ENCODE assay signal across 10 mouse cellular contexts in genomic region chr1:171035611-171036010, GRCm38 (mm10). TPM values are rescaled to one million over a fixed set of nuclear protein-coding genes. Genes with fewer than 3 reads are reported as not detected.
DNase-seq lines count a peak whose midpoint lies in the region; ATAC-seq and TF ChIP-seq lines count a peak whose summit lies in the region.
"Had no signal": no experiment of that assay in that cellular context is flagged by ENCODE, and none has a peak within 500 bp of the region (broad histone marks: within the 10 kb centered on the region; RNA-seq: fewer than 3 reads in every experiment).

No protein-coding gene starts in this region.

- no peak for TF ChIP-seq CTCF in lung, embryonic 14.5 days (IDR thresholded peaks at IDR 0.05; ENCODE audit: low read depth)
- no peak for TF ChIP-seq CTCF in lung, adult 2 months (IDR thresholded peaks at IDR 0.05; ENCODE audit: insufficient read depth, low read length)
- TF ChIP-seq CTCF in forebrain, postnatal 0 days (IDR thresholded peaks at IDR 0.05; ENCODE audit: low read depth) = no peak

- ATAC-seq in CD4-positive, CD25-positive, alpha-beta regulatory T cell, adult 4 months = no peak
- ATAC-seq in lung, embryonic 14.5 days (ENCODE audit: insufficient read depth) = no peak
- ATAC-seq in forebrain, postnatal 0 days = no peak
- ATAC-seq in midbrain, embryonic 15.5 days (replicated peaks) = no peak

- H3K4me3 ChIP-seq in lung, embryonic 14.5 days (ENCODE audit: low read depth, low read length) = peak overlapping the region; percentile 59; the same call in 1 of the 2 replicates
- H3K4me3 ChIP-seq in lung, adult 2 months (replicated peaks; ENCODE audit: extremely low read depth, low read depth, low read length) = no peak overlapping the region
- 0 out of 2 replicates have a peak overlapping the region, but pooled peaks have one; percentile 9 for H3K4me3 ChIP-seq in forebrain, postnatal 0 days (ENCODE audit: low read depth, low read length)
- H3K4me3 ChIP-seq in midbrain, embryonic 15.5 days = 0 out of 2 replicates have a peak overlapping the region, but pooled peaks have one; percentile 3

- no peak for TF ChIP-seq POLR2A in lung, adult 2 months (IDR thresholded peaks at IDR 0.05; ENCODE audit: borderline replicate concordance, extremely low read depth, low read depth, low read length)

- H3K9me3 ChIP-seq in lung, embryonic 14.5 days (ENCODE audit: low read depth, low read length) = no peaks in the 10 kb centered on the region; the same call in 1 of the 2 replicates
- H3K9me3 ChIP-seq in forebrain, postnatal 0 days (ENCODE audit: low read length) = no peaks in the 10 kb centered on the region
- H3K9me3 ChIP-seq in midbrain, embryonic 15.5 days = no peaks in the 10 kb centered on the region
- H3K9me3 ChIP-seq: heart, embryonic 10.5 days had no signal

- no peaks in the 10 kb centered on the region for H3K36me3 ChIP-seq in lung, embryonic 14.5 days (ENCODE audit: insufficient read depth)
- H3K36me3 ChIP-seq in forebrain, postnatal 0 days (ENCODE audit: insufficient read depth) = no peaks in the 10 kb centered on the region
- no peaks in the 10 kb centered on the region for H3K36me3 ChIP-seq in midbrain, embryonic 15.5 days (replicated peaks)
- H3K36me3 ChIP-seq: heart, embryonic 10.5 days had no signal

- DNase-seq in CD4-positive, CD25-positive, alpha-beta regulatory T cell, adult 2 months (ENCODE audit: low read depth, low spot score) = peak; percentile 36
- DNase-seq in lung, embryonic 14.5 days = no peak
- no peak for DNase-seq in lung, adult 2 months
- DNase-seq in forebrain, postnatal 0 days = no peak
- no peak for DNase-seq in adrenal gland, postnatal 25 days
- no peak for DNase-seq in yolk sac, embryonic 10.5 days (ENCODE audit: low spot score)

- H3K4me2 ChIP-seq in lung, embryonic 14.5 days = peak overlapping the region; percentile 94
- peak overlapping the region; percentile 67 for H3K4me2 ChIP-seq in forebrain, postnatal 0 days (ENCODE audit: low read depth)
- H3K4me2 ChIP-seq in midbrain, embryonic 15.5 days = peak overlapping the region; percentile 78

- H3K9ac ChIP-seq in lung, embryonic 14.5 days = no peak overlapping the region
- H3K9ac ChIP-seq in forebrain, postnatal 0 days = no peak overlapping the region
- H3K9ac ChIP-seq in midbrain, embryonic 15.5 days = no peak overlapping the region

- no peak overlapping the region for H3K27ac ChIP-seq in lung, embryonic 14.5 days (ENCODE audit: low read depth)
- no peak overlapping the region for H3K27ac ChIP-seq in forebrain, postnatal 0 days (ENCODE audit: low read depth, low read length)
- no peak overlapping the region for H3K27ac ChIP-seq in midbrain, embryonic 15.5 days
- H3K27ac ChIP-seq: heart, embryonic 10.5 days; macrophage had no signal

- no peaks in the 10 kb centered on the region for H3K4me1 ChIP-seq in lung, embryonic 14.5 days (ENCODE audit: insufficient read depth)
- H3K4me1 ChIP-seq in lung, adult 2 months (ENCODE audit: control insufficient read depth, insufficient read depth, low read length) = peaks cover 6% of the 10 kb centered on the region
- H3K4me1 ChIP-seq in forebrain, postnatal 0 days (ENCODE audit: insufficient read depth) = no peaks in the 10 kb centered on the region
- peaks cover 18% of the 10 kb centered on the region for H3K4me1 ChIP-seq in midbrain, embryonic 15.5 days

- H3K27me3 ChIP-seq in lung, embryonic 14.5 days (ENCODE audit: insufficient read depth, low read length) = no peaks in the 10 kb centered on the region; the same call in none of the 2 replicates
- no peaks in the 10 kb centered on the region for H3K27me3 ChIP-seq in forebrain, postnatal 0 days (ENCODE audit: insufficient read depth, low read length)
- H3K27me3 ChIP-seq in midbrain, embryonic 15.5 days (replicated peaks) = peaks cover 9% of the 10 kb centered on the region; the same call in 1 of the 2 replicates

- WGBS in lung, embryonic 14.5 days = 48% methylated on average over 11 of the region's 11 CpGs
- WGBS in lung, adult 2 months = 56% methylated on average over 11 of the region's 11 CpGs
- 45% methylated on average over 11 of the region's 11 CpGs for WGBS in forebrain, postnatal 0 days
- 50% methylated on average over 11 of the region's 11 CpGs for WGBS in midbrain, embryonic 15.5 days

RNA-seq across cellular contexts. Expression of gene Fcgr4, which starts 16.9 kb away (rescaled TPM):
- under 1 TPM in 1 of 2 experiments, not detected in 1; 0.26 TPM for polyA plus RNA-seq in CD4-positive, CD25-positive, alpha-beta regulatory T cell, adult 4 months (2017; shearing (Covaris generic))
- polyA plus RNA-seq in lung, embryonic 14.5 days (2014; fragmentation: Nextera tagmentation; extraction: Ambion mirVana) = 0.35 and 0.47 TPM in 2 replicates
- 6.8 and 7.9 TPM in 2 replicates for polyA plus RNA-seq in lung, adult 2 months (2012; rRNA removed)
- total RNA-seq in forebrain, postnatal 0 days (2014; rRNA removed) = 0.76 TPM in 1 of 2 replicates, not detected in the other
- polyA plus RNA-seq in forebrain, postnatal 0 days (2015; fragmentation: Nextera tagmentation; extraction: Ambion mirVana) = 0.44 and 0.67 TPM in 2 replicates
- 0.53 and 0.54 TPM in 2 replicates for polyA plus RNA-seq in midbrain, embryonic 15.5 days (2015; fragmentation: Nextera tagmentation; extraction: Ambion mirVana)
- 0.76 and 1.6 TPM in 2 replicates for total RNA-seq in adrenal gland, postnatal 25 days (2021)

RNA-seq across cellular contexts. Expression of gene Fcgr3, which starts 29.1 kb away (rescaled TPM):
- polyA plus RNA-seq in CD4-positive, CD25-positive, alpha-beta regulatory T cell, adult 4 months (2017; shearing (Covaris generic)) = not detected
- polyA plus RNA-seq in lung, embryonic 14.5 days (2014; fragmentation: Nextera tagmentation; extraction: Ambion mirVana) = 10.8 and 14.3 TPM in 2 replicates
- polyA plus RNA-seq in lung, adult 2 months (2012; rRNA removed) = 19.5 and 23.3 TPM in 2 replicates
- total RNA-seq in forebrain, postnatal 0 days (2014; rRNA removed) = 13.5 and 14.9 TPM in 2 replicates
- polyA plus RNA-seq in forebrain, postnatal 0 days (2015; fragmentation: Nextera tagmentation; extraction: Ambion mirVana) = 13.9 and 14.6 TPM in 2 replicates
- 10.7 and 11.7 TPM in 2 replicates for polyA plus RNA-seq in midbrain, embryonic 15.5 days (2015; fragmentation: Nextera tagmentation; extraction: Ambion mirVana)
- 5.5 and 7.4 TPM in 2 replicates for total RNA-seq in adrenal gland, postnatal 25 days (2021)

RNA-seq across cellular contexts. Expression of gene Fcgr2b, which starts 59.3 kb away (rescaled TPM):
- polyA plus RNA-seq in CD4-positive, CD25-positive, alpha-beta regulatory T cell, adult 4 months (2017; shearing (Covaris generic)) = 1 to 10 TPM in 1 of 2 experiments, not detected in 1; 1.1 TPM
- polyA plus RNA-seq in lung, embryonic 14.5 days (2014; fragmentation: Nextera tagmentation; extraction: Ambion mirVana) = 2.3 and 2.4 TPM in 2 replicates
- 16.3 and 16.4 TPM in 2 replicates for polyA plus RNA-seq in lung, adult 2 months (2012; rRNA removed)
- 2.2 and 2.3 TPM in 2 replicates for total RNA-seq in forebrain, postnatal 0 days (2014; rRNA removed)
- polyA plus RNA-seq in forebrain, postnatal 0 days (2015; fragmentation: Nextera tagmentation; extraction: Ambion mirVana) = 3.8 and 3.9 TPM in 2 replicates
- polyA plus RNA-seq in midbrain, embryonic 15.5 days (2015; fragmentation: Nextera tagmentation; extraction: Ambion mirVana) = 1.8 and 1.9 TPM in 2 replicates
- total RNA-seq in adrenal gland, postnatal 25 days (2021) = 1.5 and 2.6 TPM in 2 replicates
- polyA plus RNA-seq: heart, embryonic 10.5 days had no signal
